Mouse (Mus musculus) midbrain, embryonic 11.5 days (tissue): ENCODE data around the gene Gnb1l. TPM values are rescaled to one million over a fixed set of nuclear protein-coding genes. Genes with fewer than 3 reads are reported as not detected.

Experiments
- ATAC-seq: fragments of 200-750 bp; cut with Nextera tagmentation; 2 replicates; pipeline ENCODE4 v1.8.0; 2017; ENCODE audit warnings: moderate TSS enrichment, moderate library complexity; ENCODE audit not compliant: low FRiP score
- DNase-seq: peaks from one replicate; pipeline ENCODE4 v3.0.0; 2015; ENCODE audit warnings: low spot score; ENCODE audit errors: missing footprints
- H3K27ac ChIP-seq: fragments of 300-500 bp; sonication (generic); 2 replicates; pipeline ENCODE4 v1.5.1; 2014; ENCODE audit warnings: low read depth, low read length
- H3K27me3 ChIP-seq: fragments of 300-500 bp; sonication (generic); 2 replicates; pipeline ENCODE4 v1.6.1; 2014; ENCODE audit warnings: mild to moderate bottlenecking, low read length, moderate library complexity, mixed read lengths; ENCODE audit not compliant: control insufficient read depth, insufficient read depth
- H3K36me3 ChIP-seq: fragments of 300-500 bp; sonication (generic); 2 replicates; pipeline ENCODE4 v1.6.1; 2014; ENCODE audit warnings: mild to moderate bottlenecking, low read length, moderate library complexity, mixed read lengths; ENCODE audit not compliant: control insufficient read depth, insufficient read depth
- H3K4me1 ChIP-seq: fragments of 300-500 bp; sonication (generic); 2 replicates; pipeline ENCODE4 v1.6.1; 2014; ENCODE audit warnings: low read length; ENCODE audit not compliant: control insufficient read depth, insufficient read depth
- H3K4me2 ChIP-seq: fragments of 300-500 bp; sonication (generic); 2 replicates; pipeline ENCODE4 v1.6.1; 2014; ENCODE audit warnings: mild to moderate bottlenecking, moderate library complexity
- H3K4me3 ChIP-seq: fragments of 300-500 bp; sonication (generic); 2 replicates; pipeline ENCODE4 v1.5.1; 2014; ENCODE audit warnings: low read depth, low read length
- H3K9ac ChIP-seq: fragments of 300-500 bp; sonication (generic); 2 replicates; pipeline ENCODE4 v1.6.1; 2014; ENCODE audit warnings: low read length
- H3K9me3 ChIP-seq: fragments of 300-500 bp; sonication (generic); 2 replicates; pipeline ENCODE4 v1.6.1; 2016; ENCODE audit warnings: low read length; ENCODE audit not compliant: control insufficient read depth
- WGBS: fragments of 180-500 bp; shearing (Covaris S2); extraction: QIAGEN DNeasy Blood & Tissue Kit; methylation state at CpG from one replicate; pipeline ENCODE4 v1.1.7; 2014; 5-methylcytosine and 5-hydroxymethylcytosine counted together
- polyA plus RNA-seq: library from polyadenylated mRNA; unstranded; fragments of >200 nt; fragmentation: Nextera tagmentation; extraction: Ambion mirVana; gene quantifications from 2 replicates; pipeline ENCODE4 v1.2.1, GENCODE M21; 2014

The Gnb1l gene
- polyA plus RNA-seq, 1 experiment from 2014 or later = 12.9 TPM

DNA sequence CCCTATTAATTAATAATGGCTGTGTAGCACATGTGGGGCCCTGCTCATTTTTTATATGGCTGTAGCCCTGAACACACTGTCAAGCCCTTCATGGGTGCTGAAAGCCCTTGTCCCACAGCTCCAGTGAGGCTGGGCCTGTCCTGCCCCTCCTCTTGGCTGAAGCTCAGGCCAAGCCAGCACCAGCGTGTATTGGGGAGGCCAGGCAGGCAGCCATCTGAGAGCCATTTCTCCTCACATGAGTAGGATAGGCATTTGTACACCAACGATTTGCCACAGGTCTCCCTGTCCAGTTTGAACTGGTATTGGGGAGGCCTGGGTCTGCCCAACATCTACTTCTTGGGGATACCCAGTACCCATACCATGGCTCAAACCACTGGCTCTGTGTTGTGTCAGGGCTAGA lies 24.5 kb upstream of the Gnb1l start:
- H3K4me1 ChIP-seq = no peaks in the 10 kb centered on the region
- no peak overlapping the region for H3K27ac ChIP-seq
- WGBS = 78% methylated on average over 2 of the region's 2 CpGs
- H3K4me3 ChIP-seq = no peak overlapping the region
- peaks cover 2% of the 10 kb centered on the region; the same call in 1 of the 2 replicates for H3K36me3 ChIP-seq
- no peak for ATAC-seq
- H3K4me2 ChIP-seq = no peak overlapping the region
- no peak for DNase-seq
- no peaks in the 10 kb centered on the region for H3K9me3 ChIP-seq
- no peak overlapping the region for H3K9ac ChIP-seq
- no peaks in the 10 kb centered on the region for H3K27me3 ChIP-seq

DNA sequence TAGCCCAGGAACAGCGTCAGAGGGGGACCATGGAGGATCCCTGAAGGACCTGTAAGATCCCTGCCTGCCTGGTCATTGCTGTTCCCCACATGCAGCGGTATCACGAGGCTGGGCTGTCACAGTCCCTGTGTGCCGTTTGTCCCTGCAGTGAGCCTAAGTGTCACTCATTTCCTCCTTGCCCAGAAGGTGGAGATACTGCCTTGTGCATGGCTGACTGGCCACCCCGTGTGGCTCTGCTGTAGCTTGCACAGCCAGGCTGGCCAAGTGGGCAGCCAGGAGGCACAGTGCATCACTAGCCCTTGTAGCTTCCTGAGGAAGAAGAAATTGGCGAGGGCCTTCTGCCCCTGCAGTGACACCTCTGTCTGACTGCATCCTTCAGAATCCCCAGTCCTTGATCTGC lies 20.5 kb upstream of the Gnb1l start:
- WGBS = 70% methylated on average over 6 of the region's 6 CpGs
- peak; percentile 51 for DNase-seq

DNA sequence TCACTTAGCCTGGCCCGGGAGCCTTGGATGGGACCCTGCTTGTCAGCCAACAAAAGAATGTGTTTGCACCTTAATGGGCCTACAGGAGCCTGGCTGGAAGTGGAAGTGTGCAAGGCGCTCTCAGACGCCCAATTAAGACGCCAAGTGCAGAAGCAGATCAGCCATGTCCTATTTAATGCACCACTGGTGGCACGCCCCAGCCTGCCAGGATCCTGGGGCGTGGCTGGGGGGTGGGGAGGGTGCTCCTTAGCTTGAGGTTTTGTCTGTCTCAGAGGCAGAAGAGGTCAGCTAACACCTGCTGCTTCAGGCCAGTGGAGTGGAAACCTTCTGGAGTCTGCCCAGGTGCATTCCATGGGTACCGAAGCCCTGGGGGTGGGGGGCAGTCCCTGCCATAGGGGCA lies 18.8 kb upstream of the Gnb1l start:
- WGBS = 32% methylated on average over 7 of the region's 7 CpGs
- Histone ChIP-seq H3K36me3 (no peaks in the 10 kb centered on the region), H3K27ac (no peak overlapping the region), H3K4me2 (no peak overlapping the region), H3K27me3 (no peaks in the 10 kb centered on the region; the same call in none of the 2 replicates), H3K4me3 (no peak overlapping the region), H3K4me1 (peaks cover 9% of the 10 kb centered on the region), H3K9ac (no peak overlapping the region), H3K9me3 (no peaks in the 10 kb centered on the region)
- peak; percentile 23 for DNase-seq
- no peak for ATAC-seq

More for the DNA sequence above, 20.5 kb upstream of the Gnb1l start:
- Histone ChIP-seq H3K4me2 (no peak overlapping the region), H3K27me3 (no peaks in the 10 kb centered on the region; the same call in none of the 2 replicates), H3K9ac (no peak overlapping the region), H3K4me1 (no peaks in the 10 kb centered on the region), H3K9me3 (no peaks in the 10 kb centered on the region), H3K27ac (no peak overlapping the region), H3K4me3 (no peak overlapping the region), H3K36me3 (no peaks in the 10 kb centered on the region)
- ATAC-seq = no peak

DNA sequence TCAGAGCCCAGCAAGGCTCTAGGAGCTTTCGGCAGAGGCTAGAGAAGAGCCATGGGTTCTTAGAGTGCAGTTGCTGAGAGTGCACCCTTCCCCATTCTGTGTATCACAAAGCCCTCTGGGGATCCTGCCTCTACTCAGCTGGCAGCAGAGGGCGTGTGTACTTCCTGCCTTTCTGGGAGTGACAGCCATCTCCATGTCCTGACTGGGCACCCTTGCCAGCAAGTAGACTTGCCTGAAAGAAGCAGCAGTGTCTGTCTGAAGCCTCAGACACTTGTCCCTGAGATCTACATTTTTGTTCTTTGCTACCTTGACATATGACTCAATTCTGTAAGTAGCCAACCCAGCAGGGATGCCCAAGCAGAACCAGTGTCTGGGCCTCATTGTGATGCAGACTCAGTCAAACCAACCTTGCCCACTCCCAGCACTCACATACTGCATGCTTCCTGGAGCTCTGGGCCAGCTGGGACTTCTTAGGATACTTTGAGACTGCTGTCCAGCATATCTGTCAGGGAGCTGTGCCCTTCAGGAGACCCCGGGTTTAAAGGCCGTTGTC lies 17.5 kb upstream of the Gnb1l start:
- Histone ChIP-seq H3K4me3 (no peak overlapping the region), H3K4me2 (no peak overlapping the region), H3K27me3 (no peaks in the 10 kb centered on the region; the same call in none of the 2 replicates), H3K27ac (no peak overlapping the region), H3K9me3 (no peaks in the 10 kb centered on the region), H3K4me1 (peaks cover 15% of the 10 kb centered on the region), H3K36me3 (no peaks in the 10 kb centered on the region), H3K9ac (no peak overlapping the region)
- ATAC-seq (no peak), DNase-seq (peak; percentile 77)
- WGBS = 58% methylated on average over 4 of the region's 4 CpGs

DNA sequence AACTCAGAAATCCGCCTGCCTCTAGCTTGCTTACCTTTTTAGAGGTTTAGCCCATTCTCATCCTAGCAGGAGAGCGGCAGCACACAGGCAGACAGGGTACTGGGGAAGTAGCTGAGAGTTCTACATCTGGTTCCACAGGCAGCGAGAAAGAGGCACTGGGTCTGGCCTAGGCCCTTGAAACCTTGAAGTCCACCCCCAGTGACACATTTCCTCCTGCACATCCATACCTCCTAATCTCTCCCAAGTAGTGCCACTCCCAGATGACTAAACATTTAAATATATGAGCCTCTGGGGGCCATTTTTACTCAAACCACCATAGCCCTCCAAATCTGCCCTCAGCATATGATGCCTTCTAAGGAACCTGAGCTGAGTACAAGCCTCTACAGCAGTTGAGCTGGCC lies 16.1 kb upstream of the Gnb1l start:
- no peaks in the 10 kb centered on the region; the same call in none of the 2 replicates for H3K27me3 ChIP-seq
- H3K4me1 ChIP-seq = peaks cover 15% of the 10 kb centered on the region
- peak; percentile 12 for DNase-seq
- H3K9ac ChIP-seq = no peak overlapping the region
- no peaks in the 10 kb centered on the region for H3K36me3 ChIP-seq
- H3K9me3 ChIP-seq = no peaks in the 10 kb centered on the region
- H3K4me3 ChIP-seq = no peak overlapping the region
- H3K27ac ChIP-seq = no peak overlapping the region
- no peak overlapping the region for H3K4me2 ChIP-seq
- 90% methylated on average over 3 of the region's 3 CpGs for WGBS
- ATAC-seq = no peak

DNA sequence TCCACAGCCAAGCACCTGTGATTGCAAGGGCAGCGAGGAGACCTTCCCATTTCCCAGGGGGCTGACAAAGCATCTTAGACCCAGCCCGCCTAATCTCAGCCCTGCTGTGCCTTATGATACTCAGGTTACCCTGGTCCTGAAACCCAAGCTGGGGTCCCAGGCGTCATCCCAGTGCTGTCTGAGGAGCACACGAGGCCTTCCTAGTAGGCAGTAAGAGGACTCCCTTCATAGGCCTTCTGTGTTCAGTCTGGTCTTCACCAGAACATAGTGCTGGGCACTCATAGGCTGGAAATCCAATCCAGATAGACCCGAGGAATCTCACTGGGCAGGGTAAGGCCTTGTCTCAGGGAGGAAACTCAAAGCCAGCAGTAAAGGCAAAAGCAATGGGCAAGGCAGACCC lies 14.7 kb upstream of the Gnb1l start:
- Histone ChIP-seq H3K4me1 (peaks cover 15% of the 10 kb centered on the region), H3K4me3 (no peak overlapping the region), H3K27me3 (no peaks in the 10 kb centered on the region; the same call in none of the 2 replicates), H3K9me3 (no peaks in the 10 kb centered on the region), H3K4me2 (no peak overlapping the region), H3K9ac (no peak overlapping the region), H3K27ac (no peak overlapping the region), H3K36me3 (no peaks in the 10 kb centered on the region)
- peak; percentile 79 for DNase-seq
- ATAC-seq = no peak
- WGBS = 62% methylated on average over 5 of the region's 5 CpGs

DNA sequence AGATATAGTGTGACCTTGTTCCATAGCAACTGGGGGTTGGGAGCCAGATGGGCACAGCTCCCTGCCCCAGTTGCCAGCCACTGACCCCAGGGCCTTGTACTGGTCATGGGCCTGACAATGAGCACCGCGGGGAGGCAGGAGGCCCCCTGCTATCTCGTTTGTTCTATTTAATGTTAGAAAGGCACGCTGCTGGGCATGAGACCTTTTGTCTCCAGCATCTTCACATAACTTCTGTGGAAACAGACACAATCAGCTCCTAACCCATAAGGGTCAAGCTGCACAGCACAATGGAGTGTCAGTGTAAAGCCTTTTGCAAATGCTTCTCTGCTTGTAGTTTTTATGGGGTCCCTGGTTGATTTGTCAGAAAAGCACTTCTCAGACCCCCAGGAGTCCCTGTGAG lies 14.1 kb upstream of the Gnb1l start:
- H3K4me2 ChIP-seq = no peak overlapping the region
- ATAC-seq (no peak), DNase-seq (peak; percentile 81)
- 9% methylated on average over 4 of the region's 4 CpGs for WGBS
- H3K4me3 ChIP-seq = no peak overlapping the region
- H3K9me3 ChIP-seq = no peaks in the 10 kb centered on the region
- 0 out of 2 replicates have a peak overlapping the region, but pooled peaks have one; percentile 24 for H3K9ac ChIP-seq
- H3K36me3 ChIP-seq = no peaks in the 10 kb centered on the region
- no peak overlapping the region for H3K27ac ChIP-seq
- peaks cover 15% of the 10 kb centered on the region for H3K4me1 ChIP-seq
- no peaks in the 10 kb centered on the region; the same call in none of the 2 replicates for H3K27me3 ChIP-seq

DNA sequence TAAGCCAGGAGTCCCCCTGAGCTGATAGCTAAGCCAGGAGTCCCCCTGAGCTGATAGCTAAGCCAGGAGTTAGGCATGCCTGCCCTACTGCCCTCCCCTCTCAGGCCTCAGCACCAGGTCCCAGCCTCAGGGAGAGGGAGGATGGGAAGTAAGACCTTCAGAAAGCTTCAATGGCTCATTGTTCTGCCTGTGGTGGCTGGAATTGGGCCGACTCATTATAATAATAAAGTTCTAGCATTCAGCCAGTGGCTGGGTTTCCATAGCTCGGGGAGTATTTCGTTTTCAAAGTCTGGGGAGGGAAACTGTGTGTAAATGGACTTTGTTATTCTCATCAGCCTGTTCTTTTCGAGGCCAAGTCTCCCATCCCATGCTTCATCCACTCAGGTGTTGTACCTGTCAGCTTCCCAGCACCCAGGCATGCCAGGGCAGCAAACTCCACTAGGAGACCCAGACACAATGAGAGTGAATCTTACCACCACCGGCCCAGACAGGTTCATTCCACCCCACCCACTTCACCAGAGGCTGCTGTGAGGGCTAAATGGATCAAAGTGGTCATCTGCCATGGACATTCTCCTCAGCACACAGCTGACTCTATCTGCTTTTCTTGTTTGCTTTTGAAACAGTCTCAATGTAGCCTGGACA lies 13.6 kb upstream of the Gnb1l start:
- peaks cover 15% of the 10 kb centered on the region for H3K4me1 ChIP-seq
- ATAC-seq (peak; percentile 61), DNase-seq (peak; percentile 72)
- 14% methylated on average over 5 of the region's 5 CpGs for WGBS
- no peaks in the 10 kb centered on the region for H3K36me3 ChIP-seq
- no peaks in the 10 kb centered on the region; the same call in none of the 2 replicates for H3K27me3 ChIP-seq
- no peak overlapping the region for H3K4me3 ChIP-seq
- no peak overlapping the region for H3K27ac ChIP-seq
- H3K9me3 ChIP-seq = no peaks in the 10 kb centered on the region
- H3K4me2 ChIP-seq = no peak overlapping the region
- H3K9ac ChIP-seq = 0 out of 2 replicates have a peak overlapping the region, but pooled peaks have one; percentile 24

DNA sequence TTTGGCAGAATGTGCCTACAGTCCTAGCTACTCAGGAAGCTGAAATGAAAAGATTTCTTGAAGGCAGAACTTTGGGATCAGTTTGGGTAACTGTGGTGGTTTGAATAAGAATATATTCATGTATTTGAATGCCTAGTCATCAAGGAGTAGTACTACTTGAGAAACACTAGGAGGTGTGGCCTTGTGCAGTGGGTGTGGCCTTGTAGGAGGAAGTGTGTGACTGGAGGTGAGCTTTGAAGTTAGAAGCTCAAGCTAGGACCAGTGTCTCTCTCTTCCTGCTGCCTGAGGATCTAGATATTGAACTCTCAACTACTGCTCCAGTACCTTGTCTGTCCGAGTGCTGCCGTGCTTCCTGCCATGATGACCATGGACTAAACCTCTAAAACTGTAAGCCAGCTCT lies 12.4 kb upstream of the Gnb1l start:
- Histone ChIP-seq H3K9me3 (no peaks in the 10 kb centered on the region), H3K27me3 (no peaks in the 10 kb centered on the region; the same call in 1 of the 2 replicates), H3K4me3 (no peak overlapping the region), H3K4me1 (peaks cover 15% of the 10 kb centered on the region), H3K4me2 (no peak overlapping the region), H3K27ac (no peak overlapping the region), H3K36me3 (no peaks in the 10 kb centered on the region), H3K9ac (no peak overlapping the region)
- WGBS = 90% methylated on average over 2 of the region's 2 CpGs
- DNase-seq (peak; percentile 41), ATAC-seq (no peak)
